Mouse (Mus musculus) intestine, embryonic 15.5 days (tissue): ENCODE data around the gene Rtl5. TPM values are rescaled to one million over a fixed set of nuclear protein-coding genes. Genes with fewer than 3 reads are reported as not detected.

Source experiments
- ATAC-seq: fragments of 200-750 bp; cut with Nextera tagmentation; 2 replicates; pipeline ENCODE4 v1.8.0; 2017; ENCODE audit warnings: moderate TSS enrichment, moderate library complexity
- H3K27ac ChIP-seq: fragments of 300-500 bp; sonication (generic); 2 replicates; pipeline ENCODE4 v1.5.1; 2015; ENCODE audit warnings: mild to moderate bottlenecking, inconsistent platforms
- H3K27me3 ChIP-seq: fragments of 300-500 bp; sonication (generic); replicated peaks from 2 replicates; pipeline ENCODE4 v1.6.1; 2015; ENCODE audit warnings: inconsistent platforms
- H3K36me3 ChIP-seq: fragments of 300-500 bp; sonication (generic); 2 replicates; pipeline ENCODE4 v1.6.1; 2015; ENCODE audit warnings: inconsistent platforms
- H3K4me1 ChIP-seq: fragments of 300-500 bp; sonication (generic); replicated peaks from 2 replicates; pipeline ENCODE4 v1.6.1; 2015; ENCODE audit warnings: inconsistent platforms
- H3K4me2 ChIP-seq: fragments of 300-500 bp; sonication (generic); replicated peaks from 2 replicates; pipeline ENCODE4 v1.6.1; 2015; ENCODE audit warnings: mild to moderate bottlenecking, inconsistent platforms
- H3K4me3 ChIP-seq: fragments of 300-500 bp; sonication (generic); replicated peaks from 2 replicates; pipeline ENCODE4 v1.5.1; 2015; ENCODE audit warnings: inconsistent platforms
- H3K9ac ChIP-seq: fragments of 300-500 bp; sonication (generic); 2 replicates; pipeline ENCODE4 v1.6.1; 2015; ENCODE audit warnings: inconsistent platforms
- H3K9me3 ChIP-seq: fragments of 300-500 bp; sonication (generic); 2 replicates; pipeline ENCODE4 v1.6.1; 2016; ENCODE audit warnings: inconsistent platforms
- WGBS: fragments of 180-500 bp; shearing (Covaris S2); methylation state at CpG from one replicate; pipeline ENCODE4 v1.1.7; 2015; 5-methylcytosine and 5-hydroxymethylcytosine counted together
- polyA plus RNA-seq: library from polyadenylated mRNA; unstranded; fragments of >200 nt; fragmentation: Nextera tagmentation; extraction: Ambion mirVana; gene quantifications from 2 replicates; pipeline ENCODE4 v1.2.1, GENCODE M21; 2015

Rtl5 gene
- polyA plus RNA-seq, 1 experiment from 2014 or later, result 1.1 TPM

DNA sequence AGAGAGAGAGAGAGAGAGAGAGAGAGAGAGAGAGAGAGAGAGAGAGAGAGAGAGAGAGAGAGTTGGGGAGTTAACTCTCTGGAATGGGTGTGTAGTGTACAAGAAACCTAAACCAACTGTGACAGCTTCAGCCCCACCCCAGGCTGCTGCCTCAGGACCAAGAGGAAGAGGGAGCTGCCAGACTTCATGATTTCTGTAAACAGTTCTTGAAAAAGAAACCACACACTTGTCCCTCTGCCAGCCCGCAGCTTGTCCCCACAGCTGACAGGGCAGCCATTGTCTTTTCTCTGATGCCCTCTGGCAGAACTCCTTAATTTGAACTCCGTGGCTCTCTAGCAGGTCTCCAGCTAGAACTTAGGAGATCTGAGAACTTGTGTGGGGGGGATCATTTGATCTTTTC lies 10.2 kb downstream of the Rtl5 start:
- ATAC-seq, result no peak
- 45% methylated on average over 2 of the region's 2 CpGs for WGBS
- Histone ChIP-seq H3K27ac (no peak overlapping the region), H3K4me1 (0 out of 2 replicates have a peak, but pooled peaks cover 2% of the 10 kb centered on the region), H3K4me2 (no peak overlapping the region), H3K27me3 (no peaks in the 10 kb centered on the region; the same call in 1 of the 2 replicates), H3K9ac (no peak overlapping the region), H3K36me3 (no peaks in the 10 kb centered on the region), H3K9me3 (no peaks in the 10 kb centered on the region), H3K4me3 (no peak overlapping the region)

DNA sequence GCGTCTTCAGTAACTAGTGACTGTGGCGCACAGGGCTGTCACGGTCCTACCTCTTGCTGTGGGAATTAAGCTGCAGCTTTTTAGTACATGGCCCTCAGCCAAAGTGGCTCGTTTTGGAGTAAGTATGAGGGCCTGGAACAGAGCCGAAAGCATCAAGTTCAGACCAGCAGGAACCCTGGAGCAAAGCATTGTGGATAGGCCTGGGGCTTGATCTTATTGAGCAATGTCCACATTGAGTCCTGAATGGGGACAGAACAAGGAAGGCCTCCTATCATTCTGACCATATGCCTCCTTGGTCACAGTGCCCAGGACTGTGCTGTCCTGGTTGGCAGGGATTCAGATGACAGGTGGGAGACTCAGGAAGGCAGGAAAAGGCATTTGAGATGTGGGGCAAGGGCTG lies 10.9 kb downstream of the Rtl5 start:
- no peaks in the 10 kb centered on the region for H3K9me3 ChIP-seq
- H3K36me3 ChIP-seq, result no peaks in the 10 kb centered on the region
- H3K27me3 ChIP-seq, result no peaks in the 10 kb centered on the region; the same call in 1 of the 2 replicates
- no peak overlapping the region for H3K4me2 ChIP-seq
- no peak overlapping the region for H3K27ac ChIP-seq
- H3K4me3 ChIP-seq, result no peak overlapping the region
- 80% methylated on average over 5 of the region's 5 CpGs for WGBS
- no peak overlapping the region for H3K9ac ChIP-seq
- ATAC-seq, result no peak
- H3K4me1 ChIP-seq, result 0 out of 2 replicates have a peak, but pooled peaks cover 2% of the 10 kb centered on the region

DNA sequence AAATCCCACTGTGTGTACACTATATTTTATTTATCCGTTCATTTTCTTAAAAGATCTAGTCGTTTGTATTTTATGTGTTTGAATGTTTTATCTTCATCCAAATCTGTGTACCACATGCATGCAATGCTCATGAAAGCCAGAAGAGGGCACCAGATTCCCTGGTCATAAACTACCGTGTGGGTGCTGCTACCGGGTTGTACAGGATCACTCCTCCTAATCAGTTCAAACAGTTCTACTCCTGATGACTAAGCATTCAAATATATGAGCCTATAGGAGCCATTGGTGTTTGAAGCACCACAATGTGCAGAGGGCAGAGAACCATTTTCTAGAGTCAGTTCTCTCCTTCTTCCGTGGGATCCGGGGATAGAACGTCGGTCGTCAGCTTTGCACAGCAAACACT lies 11.7 kb downstream of the Rtl5 start:
- 0 out of 2 replicates have a peak, but pooled peaks cover 2% of the 10 kb centered on the region for H3K4me1 ChIP-seq
- no peaks in the 10 kb centered on the region; the same call in 1 of the 2 replicates for H3K27me3 ChIP-seq
- no peaks in the 10 kb centered on the region for H3K36me3 ChIP-seq
- no peak overlapping the region for H3K4me3 ChIP-seq
- no peak overlapping the region for H3K27ac ChIP-seq
- 63% methylated on average over 9 of the region's 9 CpGs for WGBS
- no peak overlapping the region for H3K9ac ChIP-seq
- H3K9me3 ChIP-seq, result no peaks in the 10 kb centered on the region
- H3K4me2 ChIP-seq, result no peak overlapping the region
- ATAC-seq, result no peak

DNA sequence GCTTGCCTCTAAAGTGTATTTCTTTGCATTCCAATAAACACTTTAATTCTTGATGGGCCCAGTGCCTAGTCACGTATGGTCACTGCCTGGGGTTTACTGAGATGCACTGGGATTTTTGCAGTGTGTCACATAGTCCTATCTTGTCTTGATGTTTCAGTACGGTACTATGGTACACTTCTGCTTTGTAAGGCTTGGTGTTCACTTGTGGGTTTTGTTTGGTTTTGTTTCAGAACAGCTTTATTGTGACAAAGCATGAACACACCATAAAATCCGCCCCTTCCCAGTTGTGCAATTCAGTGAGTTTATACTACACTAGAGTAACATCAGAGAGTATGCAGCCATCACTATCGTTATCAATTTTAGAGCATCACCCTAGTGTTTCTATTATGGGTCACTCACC lies 17.1 kb downstream of the Rtl5 start:
- 86% methylated on average over 4 of the region's 4 CpGs for WGBS
- H3K27ac ChIP-seq, result no peak overlapping the region
- ATAC-seq, result no peak
- no peak overlapping the region for H3K4me2 ChIP-seq
- H3K4me1 ChIP-seq, result no peaks in the 10 kb centered on the region
- no peaks in the 10 kb centered on the region for H3K36me3 ChIP-seq
- H3K27me3 ChIP-seq, result no peaks in the 10 kb centered on the region; the same call in 1 of the 2 replicates
- no peak overlapping the region for H3K9ac ChIP-seq
- no peak overlapping the region for H3K4me3 ChIP-seq
- H3K9me3 ChIP-seq, result no peaks in the 10 kb centered on the region

DNA sequence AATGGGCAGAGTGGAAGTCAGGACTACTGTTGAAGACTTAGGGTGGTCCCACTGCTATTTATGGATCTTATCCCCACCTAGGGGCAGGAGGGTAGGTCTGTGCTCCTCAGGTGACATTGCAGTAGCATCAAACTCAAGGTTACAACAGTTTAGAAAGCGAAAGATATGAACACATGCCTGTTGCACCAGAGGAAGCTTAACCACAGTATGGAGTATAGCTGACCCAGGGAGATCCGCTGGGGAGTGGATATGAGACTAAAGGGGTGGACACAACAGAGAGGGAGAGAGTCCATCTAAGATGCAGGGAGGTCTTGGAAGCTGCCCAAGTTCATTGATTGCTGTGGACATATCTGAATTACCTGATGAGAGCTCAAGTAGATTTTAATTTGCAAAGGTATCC lies 17.7 kb downstream of the Rtl5 start:
- Histone ChIP-seq H3K27ac (no peak overlapping the region), H3K4me2 (no peak overlapping the region), H3K27me3 (no peaks in the 10 kb centered on the region; the same call in 1 of the 2 replicates), H3K4me1 (no peaks in the 10 kb centered on the region), H3K36me3 (no peaks in the 10 kb centered on the region), H3K4me3 (no peak overlapping the region), H3K9ac (no peak overlapping the region), H3K9me3 (no peaks in the 10 kb centered on the region)
- WGBS, result 89% methylated on average over 2 of the region's 2 CpGs
- ATAC-seq, result no peak

DNA sequence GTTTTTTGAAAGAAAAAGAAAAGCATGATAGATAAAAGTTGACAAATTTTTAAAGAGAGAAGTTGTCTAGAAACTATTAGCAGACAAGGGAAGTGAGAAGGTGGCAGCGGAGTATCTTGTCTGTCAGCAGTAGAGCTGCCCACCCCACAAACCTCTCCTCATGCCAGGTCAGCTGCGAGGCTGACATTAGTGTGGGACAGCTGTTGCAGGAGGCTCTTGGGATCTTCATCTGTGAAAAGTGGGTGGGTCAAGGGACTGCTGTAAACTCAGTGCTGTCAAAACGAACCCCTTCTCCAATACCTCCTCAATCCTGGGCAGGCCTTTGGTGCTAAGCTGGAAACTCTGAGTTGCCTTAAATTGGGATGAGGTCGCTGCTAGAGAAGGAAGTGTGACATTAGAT lies 19.9 kb downstream of the Rtl5 start:
- WGBS, result 65% methylated on average over 4 of the region's 4 CpGs
- Histone ChIP-seq H3K9ac (no peak overlapping the region), H3K27ac (no peak overlapping the region), H3K9me3 (no peaks in the 10 kb centered on the region), H3K4me3 (no peak overlapping the region), H3K27me3 (no peaks in the 10 kb centered on the region; the same call in 1 of the 2 replicates), H3K36me3 (no peaks in the 10 kb centered on the region), H3K4me1 (no peaks in the 10 kb centered on the region), H3K4me2 (no peak overlapping the region)
- ATAC-seq, result no peak

DNA sequence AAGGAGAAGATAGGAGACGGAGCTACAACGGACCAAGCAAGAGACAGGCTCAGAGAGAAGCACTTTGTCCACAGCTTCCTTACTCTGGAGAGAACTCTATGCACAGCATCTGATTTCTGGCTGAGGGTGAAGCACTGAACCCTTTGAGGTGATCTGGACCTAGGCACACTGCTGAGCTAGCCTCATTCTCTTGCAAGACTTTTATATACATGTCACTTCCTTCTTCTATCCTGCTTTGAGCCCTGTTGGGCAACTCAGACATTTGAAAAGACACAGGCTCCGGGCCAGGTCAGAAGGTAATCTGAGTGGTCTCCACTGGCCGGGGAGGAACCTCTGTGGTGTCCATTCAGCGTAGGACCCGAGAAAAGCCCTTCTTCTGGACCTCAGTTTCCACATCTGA lies 20.6 kb downstream of the Rtl5 start:
- 77% methylated on average over 6 of the region's 6 CpGs for WGBS
- Histone ChIP-seq H3K36me3 (no peaks in the 10 kb centered on the region), H3K4me2 (no peak overlapping the region), H3K4me1 (no peaks in the 10 kb centered on the region), H3K27ac (no peak overlapping the region), H3K27me3 (no peaks in the 10 kb centered on the region; the same call in 1 of the 2 replicates), H3K9ac (no peak overlapping the region), H3K9me3 (no peaks in the 10 kb centered on the region), H3K4me3 (no peak overlapping the region)
- no peak for ATAC-seq

DNA sequence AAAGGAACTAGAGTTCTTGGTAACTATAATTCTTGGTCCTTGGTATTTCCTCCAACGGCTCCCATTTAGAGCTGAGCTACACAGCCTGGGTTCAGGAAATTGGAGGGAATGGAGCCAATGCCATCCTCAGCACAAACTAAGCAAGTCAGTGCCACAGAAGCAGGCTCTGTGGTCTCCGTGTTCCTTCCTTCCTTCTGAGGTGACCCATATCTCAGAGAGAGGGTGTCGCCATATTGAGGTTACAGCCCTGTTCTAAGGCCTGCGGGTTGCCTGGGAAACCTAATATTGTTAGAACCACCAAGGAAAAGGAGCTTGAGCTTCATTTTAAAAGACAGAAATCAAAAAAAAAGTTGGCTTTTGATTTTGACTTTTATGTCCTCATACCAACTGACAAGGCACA lies 28.7 kb downstream of the Rtl5 start:
- no peaks in the 10 kb centered on the region for H3K9me3 ChIP-seq
- H3K4me1 ChIP-seq, result no peaks in the 10 kb centered on the region
- no peak overlapping the region for H3K9ac ChIP-seq
- H3K27me3 ChIP-seq, result no peaks in the 10 kb centered on the region
- H3K4me2 ChIP-seq, result no peak overlapping the region
- ATAC-seq, result no peak
- H3K4me3 ChIP-seq, result no peak overlapping the region
- no peak overlapping the region for H3K27ac ChIP-seq
- H3K36me3 ChIP-seq, result no peaks in the 10 kb centered on the region
- 86% methylated on average over 4 of the region's 4 CpGs for WGBS

DNA sequence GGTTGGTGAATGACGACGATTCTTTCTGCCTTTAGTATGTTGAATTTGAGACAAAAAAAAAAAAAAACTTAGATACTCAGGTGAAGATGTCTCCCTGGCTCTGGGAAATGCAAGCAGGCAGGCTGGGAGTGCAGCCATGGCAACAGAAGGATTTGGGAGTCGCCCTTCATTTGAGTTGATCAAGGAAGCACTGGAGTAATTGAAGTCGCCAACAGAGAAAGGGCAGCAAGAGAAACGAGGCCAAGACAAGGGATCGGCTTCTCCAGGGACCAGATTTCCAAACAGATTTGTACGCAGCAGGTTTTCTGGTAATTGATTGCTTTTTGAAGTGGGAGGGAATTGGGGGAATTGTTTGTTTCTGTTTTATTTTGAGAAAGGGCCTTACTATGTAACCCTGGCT lies 29.5 kb downstream of the Rtl5 start:
- ATAC-seq, result no peak
- Histone ChIP-seq H3K4me1 (no peaks in the 10 kb centered on the region), H3K9ac (no peak overlapping the region), H3K9me3 (no peaks in the 10 kb centered on the region), H3K27me3 (no peaks in the 10 kb centered on the region), H3K4me2 (no peak overlapping the region), H3K36me3 (no peaks in the 10 kb centered on the region), H3K4me3 (no peak overlapping the region), H3K27ac (no peak overlapping the region)
- 65% methylated on average over 7 of the region's 7 CpGs for WGBS

DNA sequence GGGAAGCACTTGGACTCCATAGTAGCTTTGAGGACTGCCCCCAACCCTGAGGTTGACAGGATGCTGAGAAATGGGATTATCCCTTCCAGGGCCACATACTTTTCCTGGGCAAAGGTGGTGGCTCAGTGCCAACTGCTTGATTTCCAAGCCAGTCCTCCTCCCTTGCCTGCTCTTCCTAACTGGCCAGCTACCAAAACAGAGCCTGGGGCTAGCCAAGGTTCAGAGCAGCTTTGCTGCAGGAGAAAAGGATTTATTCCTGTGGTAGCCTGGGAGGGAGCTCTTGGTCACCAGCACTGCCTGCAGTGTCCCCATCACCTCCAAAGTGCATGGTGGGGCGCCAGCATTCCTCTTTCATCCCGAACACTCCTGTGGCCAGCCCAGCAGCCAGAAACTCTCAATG lies 33.6 kb downstream of the Rtl5 start:
- H3K4me3 ChIP-seq, result no peak overlapping the region
- no peaks in the 10 kb centered on the region for H3K4me1 ChIP-seq
- no peak overlapping the region for H3K4me2 ChIP-seq
- no peak overlapping the region for H3K9ac ChIP-seq
- H3K36me3 ChIP-seq, result no peaks in the 10 kb centered on the region
- H3K27ac ChIP-seq, result no peak overlapping the region
- no peaks in the 10 kb centered on the region for H3K9me3 ChIP-seq
- H3K27me3 ChIP-seq, result no peaks in the 10 kb centered on the region
- ATAC-seq, result no peak
- 77% methylated on average over 2 of the region's 2 CpGs for WGBS

DNA sequence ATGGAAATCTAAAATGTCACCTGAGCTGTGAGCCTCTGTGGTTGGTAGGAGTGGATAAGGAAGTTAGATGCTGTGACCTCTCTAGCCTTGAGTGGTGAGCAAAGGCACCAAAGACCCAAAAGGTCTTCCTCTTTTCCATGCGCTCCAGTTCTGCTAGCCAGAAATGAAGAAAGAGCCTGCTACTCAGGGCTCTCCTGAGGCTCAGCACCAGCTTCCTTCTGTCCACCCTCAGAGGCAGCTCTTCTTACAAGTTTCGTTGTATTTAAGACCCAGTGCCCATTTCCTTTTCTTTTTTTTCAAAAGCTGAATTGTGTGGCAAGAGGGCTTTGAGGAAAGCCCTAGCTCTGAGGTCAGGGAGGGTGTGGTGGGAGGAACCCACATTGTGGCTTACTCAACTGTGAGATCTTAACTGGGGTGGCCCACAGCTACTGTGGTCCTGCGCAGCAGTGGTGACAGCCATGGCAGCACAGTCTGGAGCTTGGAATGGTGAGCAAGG lies 34.2 kb downstream of the Rtl5 start:
- no peaks in the 10 kb centered on the region for H3K27me3 ChIP-seq
- no peak overlapping the region for H3K4me2 ChIP-seq
- no peak for ATAC-seq
- no peak overlapping the region for H3K9ac ChIP-seq
- H3K9me3 ChIP-seq, result no peaks in the 10 kb centered on the region
- WGBS, result 83% methylated on average over 3 of the region's 3 CpGs
- no peaks in the 10 kb centered on the region for H3K4me1 ChIP-seq
- H3K36me3 ChIP-seq, result no peaks in the 10 kb centered on the region
- no peak overlapping the region for H3K27ac ChIP-seq
- no peak overlapping the region for H3K4me3 ChIP-seq

DNA sequence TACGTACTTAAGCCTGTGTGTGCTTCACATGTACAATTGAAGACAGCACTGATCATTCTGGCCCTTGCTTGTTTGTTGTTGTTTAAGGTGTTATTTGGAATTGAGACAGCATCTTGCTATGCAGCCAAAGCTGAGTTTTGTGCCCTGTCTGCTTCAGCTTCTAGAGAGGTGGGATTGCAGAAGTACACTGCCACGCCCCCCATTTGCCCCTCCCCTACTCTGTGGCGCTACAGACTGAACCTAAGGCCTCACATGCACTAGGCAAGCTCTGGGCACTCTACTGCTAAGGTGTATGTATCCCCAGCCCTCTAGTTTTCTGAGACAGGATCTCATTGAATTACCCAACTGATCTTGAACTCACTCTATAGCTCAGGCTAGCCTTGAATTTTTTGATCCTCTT lies 35.4 kb downstream of the Rtl5 start:
- Histone ChIP-seq H3K36me3 (no peaks in the 10 kb centered on the region), H3K9ac (no peak overlapping the region), H3K27me3 (no peaks in the 10 kb centered on the region), H3K9me3 (no peaks in the 10 kb centered on the region), H3K27ac (no peak overlapping the region), H3K4me1 (no peaks in the 10 kb centered on the region), H3K4me2 (no peak overlapping the region), H3K4me3 (no peak overlapping the region)
- ATAC-seq, result no peak
- 44% methylated on average over 3 of the region's 3 CpGs for WGBS

DNA sequence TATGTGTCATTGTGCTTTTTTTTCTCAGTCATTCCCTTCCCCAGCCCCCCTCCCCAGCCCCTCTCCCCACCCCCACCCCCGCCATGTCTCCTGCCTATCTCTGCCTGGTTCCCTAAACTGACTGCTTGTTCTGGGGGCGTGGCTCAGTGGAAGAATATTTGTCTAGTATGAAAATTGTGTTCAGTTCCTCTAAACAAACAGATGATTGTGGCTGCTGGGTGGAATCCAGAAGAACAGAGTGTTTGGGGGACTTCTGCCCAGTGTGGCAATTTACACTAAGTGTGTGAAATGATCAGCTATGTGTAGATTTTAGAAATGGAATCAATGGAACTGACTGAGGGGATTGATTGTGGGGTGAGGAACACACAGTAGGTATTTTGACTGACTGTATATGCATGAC lies 37.5 kb downstream of the Rtl5 start:
- no peak overlapping the region for H3K4me2 ChIP-seq
- no peaks in the 10 kb centered on the region for H3K36me3 ChIP-seq
- no peak overlapping the region for H3K27ac ChIP-seq
- H3K9me3 ChIP-seq, result no peaks in the 10 kb centered on the region
- no peak for ATAC-seq
- no peaks in the 10 kb centered on the region for H3K27me3 ChIP-seq
- H3K9ac ChIP-seq, result no peak overlapping the region
- no peak overlapping the region for H3K4me3 ChIP-seq
- no peaks in the 10 kb centered on the region for H3K4me1 ChIP-seq
- WGBS, result 69% methylated on average over 2 of the region's 2 CpGs
